Mouse (Mus musculus) stomach, postnatal 0 days (tissue): ENCODE results near the gene Atp8b3.

Source experiments
- CTCF ChIP-seq: IDR thresholded peaks from 2 replicates; pipeline ENCODE4 v1.5.1; 2016; ENCODE audit warnings: antibody characterized with exemption, low read depth, mild to moderate bottlenecking, moderate library complexity
- EP300 ChIP-seq: optimal IDR thresholded peaks from 2 replicates; pipeline ENCODE3; 2016; ENCODE audit warnings: antibody characterized with exemption

GRCm38 (mm10) chr10:80573944-80574343 lies 35.0 kb upstream of the Atp8b3 start:
- TF ChIP-seq CTCF (no peak), EP300 (no peak)
